Mouse (Mus musculus): ENCODE measurements around the gene Gm3278.
"Not testable (repeated sequence)": the region's sequence is repeated elsewhere in the genome, so short reads cannot be mapped to it uniquely, and the experiment has no call there.

Gm3278 gene

DNA sequence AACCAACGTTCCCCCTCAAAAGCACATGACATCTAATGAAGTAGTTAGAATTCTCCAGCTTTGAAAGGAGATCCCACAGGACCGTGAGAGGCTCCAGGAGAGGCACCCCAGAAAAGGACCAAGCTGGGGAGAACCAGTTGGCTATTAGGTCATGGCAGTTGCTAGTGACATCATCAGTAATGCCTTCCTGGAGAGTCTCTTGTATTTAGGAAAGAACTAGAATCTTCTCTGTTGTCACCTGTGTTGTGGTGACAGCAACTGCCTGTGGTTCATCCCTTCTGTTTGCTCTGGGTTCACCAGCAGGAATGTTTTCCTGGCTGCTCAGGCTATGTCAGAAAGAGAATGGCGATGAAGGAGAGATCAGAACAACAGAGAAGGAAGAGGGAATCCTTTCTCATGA, at the start of gene Gm3278:
Gm3278 (plus strand) TSS at position 301 of the 400 bp plus-strand sequence.
- not testable (repeated sequence) for DNase-seq (ENCODE audit: low spot score)

DNA sequence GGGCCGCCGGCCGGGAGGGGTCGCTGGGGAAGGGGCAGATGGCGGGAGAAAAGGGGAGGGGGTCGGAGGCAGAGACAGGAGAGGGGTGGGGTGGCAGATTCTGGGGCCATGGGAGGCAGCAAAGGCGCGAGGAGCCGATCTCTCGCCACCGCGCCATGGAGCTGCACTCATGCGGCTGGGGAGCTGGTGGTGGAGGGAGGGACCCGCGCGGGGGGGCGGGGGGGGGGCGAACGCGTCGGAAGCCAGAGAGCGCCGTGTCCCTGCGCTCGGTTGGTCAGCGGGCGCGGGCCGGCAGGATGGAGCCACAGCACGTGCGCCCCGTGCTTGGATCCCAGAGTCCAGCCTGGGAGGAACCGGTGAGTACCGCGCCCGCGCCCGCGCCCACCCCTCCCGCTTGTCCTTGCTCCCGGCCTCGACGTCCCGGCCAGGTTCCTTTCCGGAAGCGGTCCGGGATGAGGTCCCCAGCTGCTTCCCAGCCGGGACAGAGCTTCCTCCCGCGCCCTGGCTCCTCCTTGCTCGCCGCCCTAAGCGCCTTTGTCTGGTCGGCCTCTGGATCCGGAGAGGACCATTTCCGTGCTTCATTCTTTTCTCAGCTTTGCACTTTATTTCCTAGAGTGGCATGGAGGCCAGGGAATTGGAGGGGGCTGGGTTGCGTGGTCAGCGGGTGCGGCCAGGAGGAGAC, 36.8 kb upstream of the Gm3278 start, which contains the start of gene Gm3264:
Gm3264 (plus strand) TSS at position 278 of the 682 bp plus-strand sequence.
- not testable (repeated sequence) for DNase-seq (ENCODE audit: low spot score)

All from urinary bladder, postnatal 25 days (tissue).